Mouse (Mus musculus): ENCODE data around the gene Msl1. TPM values are rescaled to one million over a fixed set of nuclear protein-coding genes. Genes with fewer than 3 reads are reported as not detected.

The Msl1 gene
- polyA plus RNA-seq, 1 experiment from 2014 or later: 29.2 TPM

- Histone ChIP-seq H3K4me3 (ENCODE audit: low read depth, low read length) (peak overlapping the region; percentile 8), H3K4me1 (ENCODE audit: control insufficient read depth, insufficient read depth, low read length) (peaks cover 9% of the 10 kb centered on the region), H3K27ac (ENCODE audit: low read length) (no peak overlapping the region), H3K9me3 (replicated peaks; ENCODE audit: control insufficient read depth, low read length, poor library complexity, severe bottlenecking) (no peaks in the 10 kb centered on the region), H3K4me2 (ENCODE audit: low read length) (peak overlapping the region; percentile 33), H3K9ac (ENCODE audit: low read depth, low read length) (no peak overlapping the region), H3K27me3 (ENCODE audit: control insufficient read depth, insufficient read depth, low read depth, low read length) (no peaks in the 10 kb centered on the region), H3K36me3 (ENCODE audit: control insufficient read depth, insufficient read depth, low read length) (no peaks in the 10 kb centered on the region; the same call in 1 of the 2 replicates)
- no peak for ATAC-seq
- 58% methylated on average over 26 of the region's 26 CpGs for WGBS
These were observed 55.1 kb downstream of the Msl1 start for GRCm38 (mm10) chr11:98850100-98851093.

DNA sequence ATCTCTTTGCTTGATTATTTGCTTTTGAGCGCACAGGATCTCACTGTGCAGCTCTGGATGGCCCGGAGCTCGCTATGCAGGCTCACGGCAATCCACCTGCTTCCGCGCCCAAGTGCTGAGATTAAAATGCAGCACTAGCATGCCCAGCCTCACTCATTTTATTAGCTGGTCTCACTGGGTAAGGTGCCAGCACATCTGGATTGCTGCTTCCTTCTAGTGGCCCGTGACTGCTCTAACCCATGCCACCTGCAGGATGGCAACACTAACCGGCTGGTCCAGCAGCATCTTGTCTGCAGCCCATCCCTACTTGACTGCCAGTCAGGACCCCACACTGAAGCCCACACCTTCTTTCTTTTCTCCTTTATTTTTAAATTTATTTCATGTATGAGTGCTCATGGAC, 58.8 kb downstream of the Msl1 start:
- Histone ChIP-seq H3K4me2 (ENCODE audit: low read length) (no peak overlapping the region), H3K4me3 (ENCODE audit: low read depth, low read length) (no peak overlapping the region), H3K27me3 (ENCODE audit: control insufficient read depth, insufficient read depth, low read depth, low read length) (no peaks in the 10 kb centered on the region), H3K36me3 (ENCODE audit: control insufficient read depth, insufficient read depth, low read length) (no peaks in the 10 kb centered on the region; the same call in 1 of the 2 replicates), H3K9ac (ENCODE audit: low read depth, low read length) (no peak overlapping the region), H3K9me3 (replicated peaks; ENCODE audit: control insufficient read depth, low read length, poor library complexity, severe bottlenecking) (no peaks in the 10 kb centered on the region), H3K27ac (ENCODE audit: low read length) (no peak overlapping the region), H3K4me1 (ENCODE audit: control insufficient read depth, insufficient read depth, low read length) (peaks cover 8% of the 10 kb centered on the region)
- WGBS: 92% methylated on average over 8 of the region's 8 CpGs
- no peak for ATAC-seq

GRCm38 (mm10) chr11:98854659-98855058, 59.3 kb downstream of the Msl1 start:
- Histone ChIP-seq H3K9me3 (replicated peaks; ENCODE audit: control insufficient read depth, low read length, poor library complexity, severe bottlenecking) (no peaks in the 10 kb centered on the region), H3K36me3 (ENCODE audit: control insufficient read depth, insufficient read depth, low read length) (no peaks in the 10 kb centered on the region; the same call in 1 of the 2 replicates), H3K9ac (ENCODE audit: low read depth, low read length) (no peak overlapping the region), H3K4me3 (ENCODE audit: low read depth, low read length) (no peak overlapping the region), H3K4me2 (ENCODE audit: low read length) (no peak overlapping the region), H3K27ac (ENCODE audit: low read length) (no peak overlapping the region), H3K27me3 (ENCODE audit: control insufficient read depth, insufficient read depth, low read depth, low read length) (no peaks in the 10 kb centered on the region), H3K4me1 (ENCODE audit: control insufficient read depth, insufficient read depth, low read length) (peaks cover 2% of the 10 kb centered on the region)
- no peak for ATAC-seq
- 94% methylated on average over 2 of the region's 2 CpGs for WGBS

Other genes starting within 250 kb of the Msl1 start
- gene Ikzf3, start 249.5 kb upstream of the Msl1 start, polyA plus RNA-seq (2015; fragmentation: Nextera tagmentation; extraction: Ambion mirVana): not detected in 2 replicates
- 0.15 TPM in 1 of 2 replicates, not detected in the other for gene Zpbp2, start 244.4 kb upstream of the Msl1 start, polyA plus RNA-seq (2015; fragmentation: Nextera tagmentation; extraction: Ambion mirVana)
- gene Ormdl3, start 208.1 kb upstream of the Msl1 start, polyA plus RNA-seq (2015; fragmentation: Nextera tagmentation; extraction: Ambion mirVana): 119 and 121 TPM in 2 replicates
- gene Lrrc3c, start 197.2 kb upstream of the Msl1 start, polyA plus RNA-seq (2015; fragmentation: Nextera tagmentation; extraction: Ambion mirVana): not detected in 2 replicates
- 0.18 and 0.65 TPM in 2 replicates for gene Gm12355, start 169.9 kb upstream of the Msl1 start, polyA plus RNA-seq (2015; fragmentation: Nextera tagmentation; extraction: Ambion mirVana)
- not detected in 2 replicates for gene Gsdma3, start 169.2 kb upstream of the Msl1 start, polyA plus RNA-seq (2015; fragmentation: Nextera tagmentation; extraction: Ambion mirVana)
- gene Gsdma2, start 148.8 kb upstream of the Msl1 start, polyA plus RNA-seq (2015; fragmentation: Nextera tagmentation; extraction: Ambion mirVana): not detected in 2 replicates
- gene Gsdma, start 131.2 kb upstream of the Msl1 start, polyA plus RNA-seq (2015; fragmentation: Nextera tagmentation; extraction: Ambion mirVana): not detected in 2 replicates
- 175 and 182 TPM in 2 replicates for gene Psmd3, start 113.0 kb upstream of the Msl1 start, polyA plus RNA-seq (2015; fragmentation: Nextera tagmentation; extraction: Ambion mirVana)
- gene Csf3, start 94.3 kb upstream of the Msl1 start, polyA plus RNA-seq (2015; fragmentation: Nextera tagmentation; extraction: Ambion mirVana): not detected in 2 replicates
- 75.1 and 77.5 TPM in 2 replicates for gene Med24, start 66.1 kb upstream of the Msl1 start, polyA plus RNA-seq (2015; fragmentation: Nextera tagmentation; extraction: Ambion mirVana)
- 139 and 149 TPM in 2 replicates for gene Thra, start 54.9 kb upstream of the Msl1 start, polyA plus RNA-seq (2015; fragmentation: Nextera tagmentation; extraction: Ambion mirVana)
- gene Nr1d1, start 20.2 kb upstream of the Msl1 start, polyA plus RNA-seq (2015; fragmentation: Nextera tagmentation; extraction: Ambion mirVana): 3.5 and 5.2 TPM in 2 replicates
- 47.0 and 51.7 TPM in 2 replicates for gene Casc3, start 9.4 kb downstream of the Msl1 start, polyA plus RNA-seq (2015; fragmentation: Nextera tagmentation; extraction: Ambion mirVana)
- 9.6 and 10.6 TPM in 2 replicates for gene Rapgefl1, start 41.3 kb downstream of the Msl1 start, polyA plus RNA-seq (2015; fragmentation: Nextera tagmentation; extraction: Ambion mirVana)
- 4.5 and 4.7 TPM in 2 replicates for gene Wipf2, start 68.1 kb downstream of the Msl1 start, polyA plus RNA-seq (2015; fragmentation: Nextera tagmentation; extraction: Ambion mirVana)
- 2.4 TPM in 2 replicates for gene Cdc6, start 112.3 kb downstream of the Msl1 start, polyA plus RNA-seq (2015; fragmentation: Nextera tagmentation; extraction: Ambion mirVana)
- gene Rara, start 132.3 kb downstream of the Msl1 start, polyA plus RNA-seq (2015; fragmentation: Nextera tagmentation; extraction: Ambion mirVana): 9.5 and 9.6 TPM in 2 replicates
- 1.0 and 1.9 TPM in 2 replicates for gene Gjd3, start 187.5 kb downstream of the Msl1 start, polyA plus RNA-seq (2015; fragmentation: Nextera tagmentation; extraction: Ambion mirVana)
- gene Top2a, start 228.7 kb downstream of the Msl1 start, polyA plus RNA-seq (2015; fragmentation: Nextera tagmentation; extraction: Ambion mirVana): 20.4 and 29.1 TPM in 2 replicates
- gene Igfbp4, start 245.7 kb downstream of the Msl1 start, polyA plus RNA-seq (2015; fragmentation: Nextera tagmentation; extraction: Ambion mirVana): 117 and 119 TPM in 2 replicates

Data from midbrain, embryonic 16.5 days (tissue).